Mouse (Mus musculus) granulocyte monocyte progenitor cell, adult 5-6 weeks (primary cell): ENCODE data around the gene Slc16a1. TPM values are rescaled to one million over a fixed set of nuclear protein-coding genes. Genes with fewer than 3 reads are reported as not detected.

ENCODE experiments used
- ATAC-seq: replicated peaks from 2 replicates; pipeline ENCODE4 v1.8.0; 2016; ENCODE audit warnings: mild to moderate bottlenecking, moderate TSS enrichment, inconsistent platforms; ENCODE audit not compliant: poor library complexity, severe bottlenecking
- total RNA-seq, 2 experiments: library from RNA; stranded (forward) in 1 of 2; stranded (reverse) in 1 of 2; fragments of 200-712, 200-1000 nt in 1 of 2; fragments of >200 nt in 1 of 2; fragmentation: Nextera tagmentation in 1 of 2; gene quantifications; 2 replicates each; pipeline ENCODE4 v1.2.3; 2014 to 2017

Gene Slc16a1
- total RNA-seq (2014; fragmentation: Nextera tagmentation) (36.4 and 42.5 TPM in 2 replicates), total RNA-seq (2017) (85.3 and 88.6 TPM in 2 replicates)

DNA sequence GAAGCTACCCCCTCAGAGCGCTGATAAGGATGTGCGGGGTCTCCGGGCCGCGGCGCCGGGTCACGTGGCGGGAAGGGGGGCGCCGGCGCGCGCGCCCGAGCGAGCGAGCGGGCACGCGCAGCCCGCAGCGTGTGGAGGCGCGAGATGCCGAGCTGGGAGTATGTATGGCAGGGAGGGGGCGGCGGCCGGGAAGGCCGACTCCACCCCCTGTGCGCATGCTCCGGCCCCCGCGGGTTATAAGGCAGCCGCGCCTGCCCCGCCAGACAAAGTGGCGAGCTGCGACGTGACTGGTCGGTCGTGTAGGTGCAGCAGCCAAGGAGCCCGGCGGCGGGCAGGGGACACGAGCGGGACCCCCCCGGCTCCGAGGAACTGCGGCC is at the start of gene Slc16a1:
TSS of gene Slc16a1 (plus strand) at position 266 of the 377 bp plus-strand sequence.
- ATAC-seq: peak; percentile 77

DNA sequence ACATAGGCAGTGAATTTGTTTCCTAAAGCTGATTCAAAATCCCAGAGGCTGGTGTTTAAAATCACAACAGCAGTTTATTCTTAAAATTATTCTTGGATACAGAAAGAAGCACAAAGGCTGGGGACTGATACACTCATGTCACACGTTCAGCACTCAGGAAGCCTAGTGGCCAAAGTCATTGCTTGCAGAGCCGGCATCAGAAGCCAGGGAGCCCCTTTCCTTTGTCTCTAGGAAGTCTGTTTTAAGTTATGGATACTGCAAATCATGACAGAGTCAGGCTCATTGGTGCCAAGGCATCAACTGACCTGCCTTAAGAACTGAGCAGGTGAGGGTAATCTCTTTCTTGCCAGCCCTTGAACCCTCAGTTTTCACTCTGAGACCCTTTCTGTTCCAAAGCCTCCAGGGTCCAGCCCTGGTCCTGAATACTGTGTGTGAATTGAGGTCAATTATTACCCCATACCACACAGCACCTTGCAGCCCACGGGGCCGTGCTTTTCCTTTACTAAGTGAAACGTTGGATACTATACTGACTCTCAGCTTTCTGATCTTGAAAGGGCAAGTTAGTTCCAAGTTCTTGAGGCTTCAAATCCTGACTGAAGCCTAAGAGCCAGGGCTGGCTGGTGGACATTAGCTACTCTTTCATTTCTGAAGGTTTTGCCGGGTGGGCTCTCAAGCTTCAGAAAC is 41.9 kb upstream of the Slc16a1 start:
- no peak for ATAC-seq

DNA sequence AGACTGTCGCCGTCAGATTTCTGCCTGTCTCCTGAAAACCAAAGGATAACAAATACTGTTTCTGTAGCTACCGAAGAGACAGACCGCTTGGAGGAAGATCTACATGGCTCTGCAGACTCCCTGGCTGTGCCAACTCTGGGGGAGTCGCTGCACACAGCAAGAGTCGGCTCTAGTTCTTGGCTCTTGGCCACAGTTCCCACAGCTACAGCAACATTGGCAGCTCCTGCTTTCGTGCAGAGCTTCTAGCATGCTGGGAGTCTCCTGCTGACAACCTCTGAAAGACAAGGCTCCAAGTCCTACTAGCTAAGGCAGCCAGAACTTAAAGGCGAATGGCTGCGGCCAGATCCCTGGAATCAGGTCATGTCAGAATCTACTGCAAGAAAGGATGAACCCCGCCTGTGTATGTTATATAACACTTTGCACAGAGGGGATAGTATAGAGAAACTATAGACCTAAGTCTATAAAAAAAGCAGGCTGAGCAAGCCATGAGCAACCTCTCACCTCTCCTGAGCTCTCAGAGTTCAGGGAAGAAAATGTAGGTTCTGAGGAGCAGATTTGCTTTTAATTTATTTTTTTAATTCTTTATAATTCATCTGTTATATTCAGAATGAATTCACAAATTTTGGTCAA is 41.2 kb upstream of the Slc16a1 start:
- no peak for ATAC-seq

DNA sequence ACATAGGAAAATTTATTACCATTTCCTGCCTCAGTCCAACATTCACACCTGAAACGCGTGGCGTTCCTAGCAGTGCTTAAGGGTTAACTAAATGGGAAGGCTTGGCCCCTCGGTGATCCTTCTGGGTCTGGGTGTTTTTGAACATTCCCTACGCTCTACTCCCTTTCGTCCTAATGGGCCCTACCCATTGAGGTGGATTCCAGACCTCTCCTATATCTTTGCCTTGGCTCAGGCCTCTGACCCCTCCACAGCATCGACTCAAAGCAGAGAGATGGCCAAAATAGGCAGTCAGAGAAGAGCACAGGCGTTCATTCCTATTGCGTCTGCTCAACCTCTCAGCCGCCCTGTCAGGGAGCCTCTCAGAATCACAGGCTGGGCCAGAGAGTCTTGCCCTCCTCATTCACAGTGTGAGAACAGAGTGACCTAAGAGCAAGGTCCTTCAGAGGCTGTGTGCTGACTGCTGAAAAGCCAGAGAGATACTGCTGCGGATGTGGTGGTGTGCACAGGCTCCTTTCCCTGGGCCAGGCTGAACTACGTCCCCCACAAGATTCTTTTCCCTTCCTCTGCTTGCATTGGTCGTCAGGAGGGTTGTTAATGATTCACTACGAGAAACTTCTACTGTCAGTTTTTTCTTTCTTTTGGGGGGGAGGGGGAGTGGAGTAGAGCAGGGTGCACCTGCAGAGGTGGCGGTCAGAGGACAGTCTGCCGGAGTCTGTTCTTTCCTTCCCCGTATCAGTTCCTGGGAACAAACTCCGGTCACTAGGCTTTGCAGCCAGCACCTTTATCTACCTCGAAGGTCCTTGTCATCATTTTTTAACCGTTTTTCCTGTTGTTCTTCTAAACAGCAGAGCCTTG is 38.9 kb upstream of the Slc16a1 start:
- ATAC-seq: no peak

DNA sequence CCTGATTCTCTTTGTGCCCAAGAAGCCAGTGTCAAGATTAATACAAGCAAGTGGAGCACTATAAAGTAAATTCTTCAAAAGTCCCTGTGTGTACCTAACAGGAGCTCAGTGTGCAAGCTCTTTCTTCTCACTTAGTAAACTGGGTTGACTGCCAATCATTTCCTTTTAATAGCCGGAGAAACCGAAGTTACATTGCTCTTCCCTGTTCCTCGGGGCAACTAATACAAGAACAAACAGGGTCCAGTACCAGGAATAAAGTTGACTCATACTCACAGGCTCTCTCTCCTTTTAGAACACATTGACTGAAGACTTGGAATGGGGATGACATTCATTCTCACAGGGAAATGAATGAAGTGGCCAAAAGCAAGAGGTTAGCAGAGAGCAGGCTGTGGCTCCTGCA is 37.8 kb upstream of the Slc16a1 start:
- no peak for ATAC-seq

DNA sequence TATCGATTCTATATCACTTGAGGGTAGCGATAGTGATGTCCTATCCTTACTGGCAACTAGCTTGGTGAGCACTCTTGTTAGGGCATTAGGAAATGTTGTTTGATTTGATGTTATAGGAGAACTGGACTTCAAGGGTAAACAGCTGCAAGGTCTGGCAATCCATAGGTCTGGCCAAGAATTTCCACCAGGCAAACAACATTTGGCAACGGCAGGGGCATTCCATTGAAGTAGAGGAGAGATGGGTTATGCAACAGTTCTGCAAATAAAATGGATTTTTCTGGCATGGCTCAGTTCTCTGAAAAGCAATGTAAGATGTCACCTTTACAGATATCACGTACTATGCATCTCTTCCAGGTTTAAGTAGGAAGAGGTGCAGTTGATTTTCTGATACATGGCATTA is 36.8 kb upstream of the Slc16a1 start:
- ATAC-seq: no peak

DNA sequence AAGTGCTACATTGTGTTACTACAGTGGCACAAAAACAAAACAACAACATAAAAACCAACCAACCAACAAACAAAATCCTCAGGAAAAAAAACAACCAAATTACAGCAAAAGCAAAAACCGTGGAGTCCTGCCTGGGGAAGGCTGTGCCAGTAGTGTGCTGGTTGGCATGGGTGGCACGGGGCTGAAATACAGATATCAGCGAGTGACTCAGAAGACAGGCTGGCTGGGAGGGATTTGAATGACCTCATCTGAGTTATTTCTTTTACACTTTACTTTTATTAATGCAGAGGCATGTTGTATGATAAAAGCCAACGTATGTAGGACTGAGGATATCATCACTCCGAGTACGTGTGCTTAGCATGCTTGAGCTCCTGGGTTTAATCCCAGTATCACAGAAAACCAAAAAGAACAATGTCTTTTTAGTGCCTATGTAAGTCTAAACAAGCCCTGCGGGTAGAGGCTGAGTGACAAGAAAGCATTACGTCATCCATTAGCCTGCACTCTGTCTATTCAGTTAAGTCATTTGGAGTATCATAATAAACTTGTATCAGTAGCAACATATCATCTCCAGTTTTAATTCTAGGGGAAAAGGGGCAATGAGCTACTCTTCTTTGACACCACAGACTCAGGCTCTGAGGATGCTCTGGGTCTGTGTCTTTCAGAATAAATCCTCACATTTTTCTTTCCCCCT is 28.6 kb upstream of the Slc16a1 start:
- ATAC-seq: no peak

DNA sequence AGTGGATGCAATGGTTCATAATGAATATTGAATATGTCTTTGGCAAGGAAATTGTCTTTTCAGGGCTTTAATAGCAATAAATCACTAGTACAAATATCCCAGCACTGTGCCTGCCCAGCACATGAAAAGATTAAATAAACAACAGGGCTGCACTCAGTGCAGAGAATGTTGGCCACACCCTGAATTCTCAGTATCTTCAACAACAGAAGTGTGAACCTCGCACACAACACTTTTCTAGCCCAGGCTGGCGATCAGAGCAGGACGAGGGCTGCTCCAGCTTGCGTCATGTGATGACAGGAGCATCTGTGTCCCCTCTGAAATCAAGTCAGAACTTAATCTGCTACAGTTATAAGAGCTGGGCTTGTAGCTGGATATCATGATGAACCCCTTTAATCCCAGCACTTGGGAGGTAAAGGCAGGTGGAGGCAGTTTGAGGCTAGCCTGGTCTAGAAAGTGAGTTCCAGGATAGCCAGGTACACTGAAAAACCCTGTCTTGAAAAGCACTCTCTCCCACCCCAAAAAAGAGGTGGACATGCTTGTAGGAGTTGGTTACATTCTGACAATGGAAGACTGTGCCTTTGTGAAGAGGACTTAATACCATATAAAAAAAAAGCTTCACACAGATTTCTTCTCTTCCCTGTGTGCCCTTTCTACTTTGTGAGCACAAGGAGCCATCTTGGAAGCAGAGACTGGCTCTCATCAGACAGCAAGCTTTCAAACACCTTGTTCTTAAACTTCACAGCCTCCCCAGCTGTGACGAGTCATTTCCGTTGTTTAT is 27.8 kb upstream of the Slc16a1 start:
- no peak for ATAC-seq

DNA sequence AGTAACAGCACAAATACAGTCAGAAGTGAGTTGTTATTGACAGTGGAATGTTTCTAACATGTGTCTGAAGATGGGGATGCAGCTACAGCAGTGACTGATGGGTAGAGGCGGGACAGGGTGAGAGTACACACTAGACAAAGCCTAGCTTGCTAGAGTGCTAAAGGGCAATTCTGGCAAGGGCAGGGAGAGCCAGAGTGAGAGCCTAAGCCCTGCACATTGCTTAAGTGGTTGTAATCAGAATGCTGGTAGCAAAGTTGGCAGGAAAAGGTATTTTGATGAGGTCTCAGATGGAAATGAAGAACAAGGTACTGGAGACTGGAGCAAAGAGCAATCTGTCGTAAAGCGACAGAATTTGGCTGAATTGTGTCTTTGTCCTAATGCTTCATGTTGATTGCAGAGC is 26.5 kb upstream of the Slc16a1 start:
- no peak for ATAC-seq

DNA sequence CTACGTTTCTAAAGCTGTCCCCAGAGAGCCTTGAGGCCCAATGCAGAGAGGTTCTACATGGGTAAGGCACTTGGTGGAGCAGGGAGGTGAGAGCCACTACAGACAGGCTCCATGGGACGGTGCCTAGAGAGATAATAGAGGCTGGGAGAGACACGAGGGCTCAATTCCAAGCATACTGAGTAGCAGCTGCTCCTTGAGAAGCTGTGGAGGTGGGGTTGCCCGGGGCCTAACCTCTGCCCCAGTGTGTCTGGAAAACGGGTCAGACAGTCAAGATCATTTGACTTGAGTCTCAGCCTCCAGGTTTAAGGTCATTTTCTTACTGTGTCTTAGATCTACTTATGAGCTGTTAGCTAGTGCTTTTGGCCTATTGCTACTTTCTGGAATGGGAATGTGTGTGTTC is 25.4 kb upstream of the Slc16a1 start:
- ATAC-seq: no peak

DNA sequence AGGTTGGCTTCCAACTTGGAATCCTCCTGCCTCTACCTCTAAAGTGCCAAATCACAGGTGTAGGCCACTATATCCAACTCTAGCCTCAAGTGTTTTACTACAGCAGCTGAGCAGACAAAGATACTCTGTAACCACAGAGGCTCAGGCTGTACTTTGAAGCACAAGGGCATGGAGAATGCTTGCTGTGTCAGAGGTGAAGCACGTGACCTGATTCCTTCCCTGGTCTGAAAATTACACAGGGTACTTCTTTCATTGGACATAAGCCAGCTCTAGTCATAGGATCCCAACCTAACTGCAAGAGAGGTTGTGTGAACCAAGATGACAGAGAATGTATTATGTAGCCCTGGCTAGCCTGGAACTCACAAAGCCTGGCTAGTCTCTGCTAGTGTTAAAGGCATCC is 24.4 kb upstream of the Slc16a1 start:
- no peak for ATAC-seq

DNA sequence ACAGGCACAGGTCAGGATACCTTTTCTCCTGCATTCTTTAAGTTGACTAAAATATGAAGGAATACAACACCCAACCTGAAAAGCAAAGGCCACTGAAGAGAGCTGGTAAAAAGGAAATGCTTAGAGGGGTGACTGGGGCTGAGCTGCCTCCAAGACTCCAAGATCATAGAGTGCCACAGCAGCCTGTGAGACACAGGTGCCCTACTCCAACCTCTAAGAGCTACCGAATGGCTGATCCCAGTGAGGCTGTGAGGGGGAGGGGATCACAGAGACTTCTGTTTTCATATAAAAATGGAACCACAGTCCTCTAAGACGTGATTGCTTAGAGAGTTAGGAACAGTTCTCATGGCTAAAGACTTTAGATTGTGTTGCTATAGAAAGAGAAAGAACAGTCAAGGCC is 23.3 kb upstream of the Slc16a1 start:
- ATAC-seq: no peak

DNA sequence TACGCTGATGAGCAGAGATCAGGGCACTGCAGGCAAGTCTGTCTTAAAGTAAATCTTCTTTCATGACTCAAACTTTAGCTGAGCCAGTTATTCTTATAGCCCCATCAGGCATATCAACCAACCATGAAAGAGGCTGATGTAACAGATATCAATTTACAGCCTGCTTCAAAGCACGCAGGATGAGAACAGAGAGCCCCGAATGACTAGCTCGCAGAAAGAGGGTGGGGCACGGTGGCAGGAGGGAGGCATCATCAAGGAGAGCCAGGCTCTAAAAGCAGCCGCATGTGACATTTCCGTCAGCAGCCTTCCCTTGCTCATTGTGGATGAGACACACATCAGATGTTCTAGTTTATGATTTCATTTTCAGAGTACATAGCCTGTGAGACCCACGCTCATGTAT is 22.3 kb upstream of the Slc16a1 start:
- no peak for ATAC-seq

DNA sequence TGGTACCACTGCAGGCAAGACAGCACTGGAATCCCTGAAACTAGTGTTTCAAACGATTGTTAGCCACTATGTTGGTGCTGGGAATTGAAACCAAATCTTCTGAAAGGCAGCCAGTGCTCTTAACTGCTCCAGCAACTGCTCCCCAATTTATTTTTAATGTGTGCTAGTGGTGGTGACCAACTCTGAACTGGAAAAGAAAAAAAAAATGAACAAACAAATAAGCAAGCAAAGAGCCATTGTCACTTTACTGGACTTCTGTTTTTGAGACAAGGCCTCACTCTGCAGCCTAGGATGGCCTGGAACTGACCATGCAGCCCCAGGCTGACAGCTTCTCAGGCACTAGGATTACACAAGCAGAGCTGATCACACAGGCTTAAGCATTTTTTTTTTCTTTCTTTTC is 16.6 kb upstream of the Slc16a1 start:
- ATAC-seq: no peak

DNA sequence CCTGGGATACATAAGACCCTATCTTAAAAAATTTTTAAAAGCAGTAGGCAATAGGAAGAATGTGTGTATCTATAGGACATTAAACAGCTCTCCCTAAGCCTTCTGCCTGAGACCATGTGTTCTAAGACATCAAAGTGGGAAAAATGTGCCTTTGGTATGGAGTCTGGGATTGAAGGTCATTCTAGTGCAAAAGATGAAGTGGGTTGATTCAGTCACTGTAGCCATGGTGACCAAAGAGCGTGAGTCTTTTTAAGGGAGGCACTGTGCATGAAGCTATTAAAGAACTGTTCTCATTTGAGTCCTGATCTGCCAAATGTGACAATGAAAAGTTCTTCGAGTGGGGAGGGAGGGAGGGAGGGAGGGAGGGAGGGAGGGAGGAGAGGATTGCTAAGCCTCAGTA is 8.7 kb upstream of the Slc16a1 start:
- no peak for ATAC-seq

DNA sequence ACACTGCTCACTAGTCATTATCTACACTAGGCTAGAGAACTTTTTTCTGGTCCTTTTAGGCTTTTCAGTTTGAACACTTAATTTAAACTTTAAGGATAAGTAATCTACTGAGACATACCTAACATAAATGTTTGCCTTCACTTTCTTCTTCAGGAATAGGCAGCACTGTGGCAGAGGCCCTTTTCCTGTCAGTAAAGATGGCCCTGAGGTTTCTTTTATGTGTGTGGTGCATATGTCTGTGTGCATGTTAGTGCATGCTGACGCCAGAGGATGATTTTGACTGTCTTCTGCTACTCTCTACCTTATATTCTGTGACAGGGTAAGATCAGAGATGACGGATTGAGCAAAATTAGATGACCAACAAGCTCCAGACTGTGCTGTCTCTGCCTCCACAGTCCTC is 7.5 kb upstream of the Slc16a1 start:
- ATAC-seq: no peak

DNA sequence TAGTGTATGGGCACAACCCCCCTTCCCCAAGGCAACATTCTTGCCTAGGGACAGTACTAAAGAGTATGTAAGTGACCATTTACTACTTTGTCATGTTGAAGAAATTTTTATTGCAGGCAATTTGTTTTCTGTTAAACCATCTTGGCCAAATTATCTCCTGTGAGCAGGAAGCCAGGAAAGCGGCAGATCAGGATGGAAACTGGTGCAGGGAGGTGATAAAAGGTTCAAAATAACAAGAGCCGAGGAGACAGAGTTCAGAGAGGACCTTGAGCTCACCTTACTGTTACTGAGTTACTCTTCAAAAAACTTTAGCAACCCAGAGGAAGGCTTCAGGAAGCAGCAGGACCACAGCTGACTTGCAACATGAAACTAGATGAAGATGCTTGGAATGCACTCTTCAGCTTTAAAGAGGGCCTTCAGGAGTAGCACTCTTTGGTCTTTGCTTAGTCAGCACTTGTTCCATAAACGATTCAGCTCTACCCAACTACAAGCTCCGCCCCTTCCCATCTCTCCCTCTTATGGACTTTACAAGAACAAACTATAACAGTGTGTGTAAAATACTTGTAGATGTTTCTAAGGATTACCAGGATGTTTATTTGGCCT is 5.8 kb upstream of the Slc16a1 start:
- no peak for ATAC-seq

DNA sequence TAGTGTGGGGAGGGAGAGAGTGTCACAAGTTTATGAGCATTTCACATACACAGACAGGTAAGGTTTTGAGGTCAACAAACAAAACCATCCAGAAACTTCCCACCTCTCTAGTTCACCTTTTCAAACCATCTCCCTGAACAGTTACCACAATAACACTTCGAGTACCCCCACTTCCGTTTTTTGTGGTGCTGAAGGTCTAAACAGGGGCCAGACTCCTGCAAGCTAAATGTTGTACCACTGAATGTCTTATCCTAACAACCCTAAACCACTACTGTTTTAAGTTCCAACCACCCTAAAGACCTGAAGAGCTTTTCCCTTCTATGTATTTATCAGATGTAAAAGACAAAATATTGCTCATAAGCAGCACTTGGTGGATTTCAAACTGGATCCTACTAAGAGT is 2.0 kb upstream of the Slc16a1 start:
- no peak for ATAC-seq
